Comparison of ENCODE assay signal across 8 mouse cellular contexts in the genomic region with DNA sequence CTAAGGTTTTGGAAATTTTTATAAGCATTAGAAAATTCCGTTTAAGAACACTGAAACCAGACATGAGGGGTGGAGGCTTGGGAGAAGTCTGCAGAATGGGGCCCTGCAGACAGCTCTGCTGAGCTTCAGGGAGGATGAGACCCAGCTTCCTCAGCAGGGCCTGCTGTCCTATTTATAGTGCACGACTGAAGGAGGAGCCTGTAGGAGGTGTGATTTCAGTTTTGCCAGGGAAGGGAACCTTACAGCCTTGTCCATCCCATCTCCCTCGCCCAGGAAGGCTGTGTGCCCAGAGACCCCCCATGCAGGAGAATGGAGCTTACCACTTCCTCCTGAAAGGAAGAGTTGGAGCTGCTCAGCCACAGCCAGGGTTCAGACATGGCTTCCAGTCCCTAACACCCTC. TPM values are rescaled to one million over a fixed set of nuclear protein-coding genes. Genes with fewer than 3 reads are reported as not detected.
DNase-seq lines count a peak whose midpoint lies in the region; ATAC-seq lines count a peak whose summit lies in the region.

No protein-coding gene starts in this region.

- peak overlapping the region; percentile 80 for H3K9ac ChIP-seq in heart, embryonic 13.5 days
- H3K9ac ChIP-seq in heart, embryonic 16.5 days (ENCODE audit: low read length) = peak overlapping the region; percentile 72
- H3K9ac ChIP-seq in limb, embryonic 15.5 days = no peak overlapping the region

- ATAC-seq in heart, embryonic 13.5 days (ENCODE audit: extremely low read depth, insufficient number of reproducible peaks, low FRiP score, low TSS enrichment) = no peak
- no peak for ATAC-seq in heart, embryonic 16.5 days (replicated peaks; ENCODE audit: extremely low read depth, insufficient read depth, low FRiP score)
- no peak for ATAC-seq in limb, embryonic 15.5 days (ENCODE audit: insufficient number of reproducible peaks, low FRiP score, low TSS enrichment, low read depth)

- peak overlapping the region; percentile 68 for H3K4me3 ChIP-seq in heart, embryonic 13.5 days
- H3K4me3 ChIP-seq in heart, embryonic 16.5 days (ENCODE audit: low read length) = peak overlapping the region; percentile 70
- H3K4me3 ChIP-seq in limb, embryonic 15.5 days = peak overlapping the region; percentile 52

- 0 out of 2 replicates have a peak overlapping the region, but pooled peaks have one; percentile 5 for H3K27ac ChIP-seq in heart, embryonic 13.5 days (replicated peaks)
- no peak overlapping the region for H3K27ac ChIP-seq in heart, embryonic 16.5 days (ENCODE audit: low read length)
- no peak overlapping the region for H3K27ac ChIP-seq in limb, embryonic 15.5 days

- intact Hi-C loops in heart, postnatal 25 days (cut with DNase I) = no loop called here

- 8% methylated on average over 3 of the region's 3 CpGs for WGBS in heart, embryonic 13.5 days
- WGBS in heart, embryonic 16.5 days = 7% methylated on average over 3 of the region's 3 CpGs
- WGBS in limb, embryonic 15.5 days = 14% methylated on average over 3 of the region's 3 CpGs

- peaks cover 26% of the 10 kb centered on the region for H3K27me3 ChIP-seq in heart, embryonic 13.5 days (replicated peaks)
- 0 out of 2 replicates have a peak, but pooled peaks cover 8% of the 10 kb centered on the region for H3K27me3 ChIP-seq in heart, embryonic 16.5 days (ENCODE audit: control insufficient read depth, insufficient read depth, low read length)
- H3K27me3 ChIP-seq in limb, embryonic 15.5 days = peaks cover 36% of the 10 kb centered on the region

- peaks cover 26% of the 10 kb centered on the region for H3K4me1 ChIP-seq in heart, embryonic 13.5 days
- H3K4me1 ChIP-seq in heart, embryonic 16.5 days (ENCODE audit: control insufficient read depth, insufficient read depth, low read length) = peaks cover 13% of the 10 kb centered on the region
- H3K4me1 ChIP-seq in limb, embryonic 15.5 days = peaks cover 23% of the 10 kb centered on the region

- no peaks in the 10 kb centered on the region for H3K9me3 ChIP-seq in heart, embryonic 13.5 days
- no peaks in the 10 kb centered on the region for H3K9me3 ChIP-seq in heart, embryonic 16.5 days (replicated peaks; ENCODE audit: control insufficient read depth, low read length)
- H3K9me3 ChIP-seq in limb, embryonic 15.5 days = no peaks in the 10 kb centered on the region

- DNase-seq in heart, postnatal 25 days (ENCODE audit: low spot score) = no peak
- DNase-seq in cerebellum, adult 9-11 months = peak; percentile 76
- DNase-seq in right cerebral cortex, postnatal 36 days (ENCODE audit: low spot score in 2 of 2) = peak; percentile 46 to 67
- no peak for DNase-seq in urinary bladder, adult 18-20 months (ENCODE audit: low spot score in 2 of 2)
- DNase-seq in adrenal gland, adult 2 months = no peak

- peak overlapping the region; percentile 100 for H3K4me2 ChIP-seq in heart, embryonic 13.5 days
- H3K4me2 ChIP-seq in heart, embryonic 16.5 days (ENCODE audit: low read depth, low read length) = peak overlapping the region; percentile 99
- peak overlapping the region; percentile 99 for H3K4me2 ChIP-seq in limb, embryonic 15.5 days

- H3K36me3 ChIP-seq in heart, embryonic 13.5 days = no peaks in the 10 kb centered on the region
- no peaks in the 10 kb centered on the region for H3K36me3 ChIP-seq in heart, embryonic 16.5 days (ENCODE audit: control insufficient read depth, insufficient read depth)
- H3K36me3 ChIP-seq in limb, embryonic 15.5 days = no peaks in the 10 kb centered on the region

RNA-seq across cellular contexts. Expression of gene Tppp, which starts 1.5 kb away (rescaled TPM):
- polyA plus RNA-seq in heart, embryonic 13.5 days (2015; fragmentation: Nextera tagmentation; extraction: Ambion mirVana) = 3.2 and 3.6 TPM in 2 replicates
- 10 to 100 TPM; 20.7 to 21.3 TPM for total RNA-seq in heart, postnatal 25 days (2021)
- polyA plus RNA-seq in heart, embryonic 16.5 days (2015; fragmentation: Nextera tagmentation; extraction: Ambion mirVana) = 6.4 and 8.6 TPM in 2 replicates
- polyA plus RNA-seq in limb, embryonic 15.5 days (2015; fragmentation: Nextera tagmentation; extraction: Ambion mirVana) = 1.8 and 3.3 TPM in 2 replicates
- total RNA-seq in adrenal gland, adult 2 months (2021) = 10 to 100 TPM in 1 of 2 experiments, 1 to 10 TPM in 1; 9.3 to 15.7 TPM
- polyA plus RNA-seq in adrenal gland, adult 2 months (2012; rRNA removed) = 2.9 and 4.9 TPM in 2 replicates

RNA-seq across cellular contexts. Expression of gene Zdhhc11, which starts 47.0 kb away (rescaled TPM):
- not detected in 2 replicates for polyA plus RNA-seq in heart, embryonic 13.5 days (2015; fragmentation: Nextera tagmentation; extraction: Ambion mirVana)
- total RNA-seq in heart, postnatal 25 days (2021) = not detected
- not detected in 2 replicates for polyA plus RNA-seq in heart, embryonic 16.5 days (2015; fragmentation: Nextera tagmentation; extraction: Ambion mirVana)
- not detected in 2 replicates for polyA plus RNA-seq in limb, embryonic 15.5 days (2015; fragmentation: Nextera tagmentation; extraction: Ambion mirVana)
- not detected for total RNA-seq in adrenal gland, adult 2 months (2021)
- not detected in 2 replicates for polyA plus RNA-seq in adrenal gland, adult 2 months (2012; rRNA removed)

RNA-seq across cellular contexts. Expression of gene Cep72, which starts 51.4 kb away (rescaled TPM):
- polyA plus RNA-seq in heart, embryonic 13.5 days (2015; fragmentation: Nextera tagmentation; extraction: Ambion mirVana) = 11.5 and 11.7 TPM in 2 replicates
- total RNA-seq in heart, postnatal 25 days (2021) = 1 to 10 TPM in 1 of 2 experiments, under 1 TPM in 1; 0.65 to 1.5 TPM
- 11.7 and 12.0 TPM in 2 replicates for polyA plus RNA-seq in heart, embryonic 16.5 days (2015; fragmentation: Nextera tagmentation; extraction: Ambion mirVana)
- polyA plus RNA-seq in limb, embryonic 15.5 days (2015; fragmentation: Nextera tagmentation; extraction: Ambion mirVana) = 10.7 and 10.9 TPM in 2 replicates
- 1 to 10 TPM; 4.2 to 4.5 TPM for total RNA-seq in adrenal gland, adult 2 months (2021)
- 1.1 and 1.4 TPM in 2 replicates for polyA plus RNA-seq in adrenal gland, adult 2 months (2012; rRNA removed)

Comparison
In these comparisons a context has a peak if more than half of its experiments do, and no peak if none do; other contexts are left out.
1. DNase-seq: peak in cerebellum, adult 9-11 months (single experiment) and right cerebral cortex, postnatal 36 days (2 of 2); none in heart, postnatal 25 days (single experiment), urinary bladder, adult 18-20 months (0 of 2) and adrenal gland, adult 2 months (single experiment).
2. Peak in every context shown above with its lines, with median percentiles within 50 percentile points of each other: H3K4me2 ChIP-seq and H3K4me3 ChIP-seq.